Mouse (Mus musculus): ENCODE data around the gene ccdc198.

DNA sequence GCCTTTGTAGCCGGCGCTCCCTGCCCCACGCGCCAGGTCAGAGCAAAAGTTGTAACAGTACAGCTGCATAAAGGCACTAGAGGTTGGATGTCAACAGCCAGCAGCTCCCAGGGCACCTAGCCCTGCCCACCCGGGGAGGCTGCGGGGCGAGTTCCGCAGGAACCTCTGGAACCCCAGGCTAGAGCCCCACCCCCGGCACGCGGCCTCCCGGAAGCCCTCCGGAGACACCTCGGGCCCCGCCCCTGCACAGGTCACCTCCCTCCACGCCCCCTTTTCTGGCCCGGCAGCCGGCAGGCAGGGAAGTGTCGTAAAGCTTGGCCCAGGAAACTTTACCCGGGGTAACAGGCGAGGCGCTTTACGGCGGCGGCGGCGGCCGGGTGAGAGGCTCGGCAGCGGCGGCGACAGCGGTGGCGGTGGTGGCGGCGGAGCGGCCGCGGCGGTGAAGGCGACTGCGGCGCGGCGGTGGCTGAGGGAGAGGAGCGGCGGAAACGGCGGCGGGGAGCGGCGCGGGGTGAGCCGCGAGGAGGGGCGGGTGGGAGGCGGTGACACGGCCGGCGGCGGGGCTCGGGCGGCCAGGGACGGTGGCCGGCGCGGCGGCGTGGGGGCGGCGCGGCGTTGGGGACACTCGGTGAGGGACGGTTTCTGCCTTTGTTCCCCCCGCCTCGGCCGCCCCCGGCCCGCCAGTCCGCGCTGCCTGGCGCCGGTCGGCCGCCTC is 73.2 kb downstream of the ccdc198 start, which contains the start of gene Naa30:
- TF ChIP-seq POLR2A (IDR thresholded peaks at IDR 0.05; ENCODE audit: control insufficient read depth, low read depth, low read length) (no peak; the same call in none of the 2 replicates), CTCF (IDR thresholded peaks at IDR 0.05; ENCODE audit: control insufficient read depth, insufficient read depth, insufficient replicate concordance, low read depth, low read length) (no peak)

Measured in testis, adult 2 months (tissue).